Mouse (Mus musculus) heart, embryonic 14.5 days (tissue): Measurements from ENCODE around the gene Larp4b. TPM values are rescaled to one million over a fixed set of nuclear protein-coding genes. Genes with fewer than 3 reads are reported as not detected.

Experiments used
- ATAC-seq: fragments of 200-750 bp; cut with Nextera tagmentation; 2 replicates; pipeline ENCODE4 v1.8.0; 2017; ENCODE audit warnings: low read depth, moderate TSS enrichment; ENCODE audit not compliant: insufficient number of reproducible peaks, insufficient read depth, low FRiP score
- H3K27ac ChIP-seq, 2 experiments: fragments of 200-500 bp in 1 of 2; fragments of 300-500 bp in 1 of 2; sonication (generic) in 1 of 2; replicated peaks in 1 of 2; 2 replicates each; pipeline ENCODE4 v1.5.1; 2012 to 2014; ENCODE audit warnings: low read depth in 2 of 2, low read length in 2 of 2, control low read depth in 1 of 2, mild to moderate bottlenecking in 1 of 2, mixed read lengths in 1 of 2; ENCODE audit not compliant: control insufficient read depth in 1 of 2, insufficient read depth in 1 of 2
- H3K27me3 ChIP-seq: fragments of 300-500 bp; sonication (generic); 2 replicates; pipeline ENCODE4 v1.6.1; 2014; ENCODE audit warnings: mild to moderate bottlenecking, low read length, control low read depth; ENCODE audit not compliant: control insufficient read depth, insufficient read depth
- H3K36me3 ChIP-seq: fragments of 300-500 bp; sonication (generic); 2 replicates; pipeline ENCODE4 v1.6.1; 2014; ENCODE audit warnings: mild to moderate bottlenecking, control low read depth, low read length, mixed read lengths; ENCODE audit not compliant: control insufficient read depth, insufficient read depth
- H3K4me1 ChIP-seq, 2 experiments: fragments of 200-500 bp in 1 of 2; fragments of 300-500 bp in 1 of 2; sonication (generic) in 1 of 2; 2 replicates each; pipeline ENCODE4 v1.6.1; 2012 to 2014; ENCODE audit warnings: low read length in 2 of 2, control low read depth in 1 of 2, mixed read lengths in 1 of 2; ENCODE audit not compliant: control insufficient read depth in 2 of 2, insufficient read depth in 2 of 2
- H3K4me2 ChIP-seq: fragments of 300-500 bp; sonication (generic); 2 replicates; pipeline ENCODE4 v1.6.1; 2014; ENCODE audit warnings: mild to moderate bottlenecking, low read length
- H3K4me3 ChIP-seq, 2 experiments: fragments of 200-500 bp in 1 of 2; fragments of 300-500 bp in 1 of 2; sonication (generic) in 1 of 2; 2 replicates each; pipeline ENCODE4 v1.5.1; 2012 to 2014; ENCODE audit warnings: low read length in 2 of 2, mild to moderate bottlenecking in 2 of 2, control low read depth in 1 of 2, low read depth in 1 of 2, moderate library complexity in 1 of 2; ENCODE audit not compliant: control insufficient read depth in 1 of 2, insufficient read depth in 1 of 2
- H3K9ac ChIP-seq: fragments of 300-500 bp; sonication (generic); 2 replicates; pipeline ENCODE4 v1.6.1; 2014; ENCODE audit warnings: mild to moderate bottlenecking, low read length
- H3K9me3 ChIP-seq: fragments of 300-500 bp; sonication (generic); 2 replicates; pipeline ENCODE4 v1.6.1; 2016; ENCODE audit warnings: low read length, control low read depth; ENCODE audit not compliant: control insufficient read depth
- WGBS: fragments of 180-500 bp; shearing (Covaris S2); extraction: QIAGEN DNeasy Blood & Tissue Kit; methylation state at CpG from one replicate; pipeline ENCODE4 v1.1.7; 2014; 5-methylcytosine and 5-hydroxymethylcytosine counted together
- polyA plus RNA-seq: library from polyadenylated mRNA; unstranded; fragments of >200 nt; fragmentation: Nextera tagmentation; extraction: Ambion mirVana; gene quantifications from 2 replicates; pipeline ENCODE4 v1.2.1, GENCODE M21; 2014

Larp4b gene
- polyA plus RNA-seq, 1 experiment from 2014 or later, result 36.1 TPM

DNA sequence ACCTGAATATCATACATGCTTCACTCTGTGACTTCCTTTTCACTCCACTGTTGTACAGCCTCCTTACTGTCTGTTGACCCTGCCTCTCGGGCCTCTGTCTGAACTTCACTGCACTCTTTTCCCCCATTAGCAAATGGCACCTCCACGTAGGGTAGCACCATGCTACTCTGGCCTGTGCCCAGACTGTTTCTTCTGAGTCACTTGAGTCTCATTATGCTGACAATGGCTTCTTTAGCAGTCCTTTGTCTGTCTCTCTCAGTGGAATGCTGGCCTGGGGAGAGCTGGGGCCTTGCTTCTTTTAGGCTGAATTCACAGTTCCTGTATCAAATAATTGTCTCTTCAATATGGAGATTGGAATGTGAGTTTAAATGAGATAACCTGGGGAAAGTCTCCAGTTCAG, 48.7 kb downstream of the Larp4b start:
- Histone ChIP-seq H3K36me3 (peaks cover 94% of the 10 kb centered on the region), H3K9ac (no peak overlapping the region), H3K4me2 (no peak overlapping the region), H3K27me3 (no peaks in the 10 kb centered on the region), H3K4me1 (peaks cover 2 to 6% of the 10 kb centered on the region in 2 experiments; a peak in 3 of 4 replicates), H3K4me3 (no peak overlapping the region), H3K27ac (no peak overlapping the region), H3K9me3 (no peaks in the 10 kb centered on the region)
- ATAC-seq, result no peak
- 71% methylated on average over 2 of the region's 2 CpGs for WGBS

- H3K27me3 ChIP-seq, result no peaks in the 10 kb centered on the region
- ATAC-seq, result no peak
- no peak overlapping the region for H3K4me3 ChIP-seq
- 0 out of 4 replicates have a peak, but pooled peaks cover 0 to 3% of the 10 kb centered on the region in 2 experiments for H3K4me1 ChIP-seq
- no peaks in the 10 kb centered on the region for H3K9me3 ChIP-seq
- peaks cover 93% of the 10 kb centered on the region for H3K36me3 ChIP-seq
- H3K27ac ChIP-seq, result no peak overlapping the region
- no peak overlapping the region for H3K9ac ChIP-seq
- 73% methylated on average over 2 of the region's 2 CpGs for WGBS
- no peak overlapping the region for H3K4me2 ChIP-seq
Observed at GRCm38 (mm10) chr13:9148830-9149229, 55.1 kb downstream of the Larp4b start.

DNA sequence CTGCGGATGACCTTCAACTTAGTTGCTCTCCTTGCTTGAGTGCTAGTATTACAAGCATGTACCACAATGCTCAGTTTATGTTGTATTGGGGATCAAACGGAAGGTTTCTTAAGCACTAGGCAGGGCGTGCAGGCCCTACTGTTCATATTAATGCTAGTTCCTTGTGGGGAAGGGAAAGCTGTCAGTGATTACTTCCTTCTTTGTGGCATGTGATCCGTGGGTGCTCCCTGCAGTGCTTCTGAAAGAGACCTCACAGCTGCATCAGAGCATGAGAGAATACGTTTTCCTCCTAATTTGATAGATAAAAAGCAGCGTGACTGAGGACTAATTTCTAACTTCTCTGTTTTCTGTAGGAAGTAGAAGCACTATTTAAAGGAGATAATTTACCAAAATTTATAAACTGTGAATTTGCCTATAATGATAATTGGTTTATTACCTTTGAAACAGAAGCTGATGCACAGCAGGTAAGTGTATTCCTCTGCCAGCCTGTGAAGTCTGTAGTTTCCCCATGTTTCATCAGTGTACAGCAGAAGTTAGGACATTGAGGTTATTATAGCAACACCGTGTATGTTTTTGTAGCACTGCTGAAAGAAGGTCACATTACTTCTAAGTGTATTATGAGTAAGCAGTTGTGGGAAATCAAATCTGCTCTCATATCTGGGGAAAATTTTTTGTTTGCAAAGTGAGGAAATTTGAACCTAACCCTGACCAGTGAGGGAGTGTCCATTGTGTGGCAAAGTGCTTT, 56.0 kb downstream of the Larp4b start:
- H3K36me3 ChIP-seq, result peaks cover 93% of the 10 kb centered on the region

DNA sequence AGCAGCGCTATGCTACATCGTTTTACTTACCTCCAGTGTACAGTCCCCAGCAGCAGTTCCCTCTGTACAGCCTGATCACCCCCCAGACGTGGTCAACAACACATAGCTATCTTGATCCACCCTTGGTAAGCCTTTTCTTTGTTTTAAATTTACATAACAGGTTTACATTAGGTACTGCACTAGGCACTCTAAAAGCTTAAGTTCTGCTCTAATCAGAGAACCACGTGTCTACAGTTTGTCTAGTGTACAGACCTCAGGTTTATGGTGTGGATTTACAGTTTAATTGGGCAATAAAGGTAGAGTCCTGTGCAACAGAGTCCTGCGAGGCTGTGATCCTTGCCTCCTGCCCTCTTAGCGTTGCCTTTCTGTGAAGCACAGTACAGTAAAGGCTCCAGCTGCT, 57.4 kb downstream of the Larp4b start:
- Histone ChIP-seq H3K9me3 (no peaks in the 10 kb centered on the region), H3K4me1 (0 out of 4 replicates have a peak, but pooled peaks cover 0 to 3% of the 10 kb centered on the region in 2 experiments), H3K36me3 (peaks cover 90% of the 10 kb centered on the region), H3K9ac (no peak overlapping the region), H3K4me2 (no peak overlapping the region), H3K27ac (no peak overlapping the region), H3K27me3 (no peaks in the 10 kb centered on the region), H3K4me3 (no peak overlapping the region)
- WGBS, result 87% methylated on average over 6 of the region's 6 CpGs
- no peak for ATAC-seq

More for the DNA sequence above, 56.0 kb downstream of the Larp4b start:
- no peak overlapping the region for H3K4me3 ChIP-seq
- no peak for ATAC-seq
- no peak overlapping the region for H3K27ac ChIP-seq
- H3K27me3 ChIP-seq, result no peaks in the 10 kb centered on the region
- H3K9me3 ChIP-seq, result no peaks in the 10 kb centered on the region
- 0 out of 4 replicates have a peak, but pooled peaks cover 0 to 3% of the 10 kb centered on the region in 2 experiments for H3K4me1 ChIP-seq
- no peak overlapping the region for H3K4me2 ChIP-seq
- no peak overlapping the region for H3K9ac ChIP-seq
- 80% methylated on average over 7 of the region's 7 CpGs for WGBS

DNA sequence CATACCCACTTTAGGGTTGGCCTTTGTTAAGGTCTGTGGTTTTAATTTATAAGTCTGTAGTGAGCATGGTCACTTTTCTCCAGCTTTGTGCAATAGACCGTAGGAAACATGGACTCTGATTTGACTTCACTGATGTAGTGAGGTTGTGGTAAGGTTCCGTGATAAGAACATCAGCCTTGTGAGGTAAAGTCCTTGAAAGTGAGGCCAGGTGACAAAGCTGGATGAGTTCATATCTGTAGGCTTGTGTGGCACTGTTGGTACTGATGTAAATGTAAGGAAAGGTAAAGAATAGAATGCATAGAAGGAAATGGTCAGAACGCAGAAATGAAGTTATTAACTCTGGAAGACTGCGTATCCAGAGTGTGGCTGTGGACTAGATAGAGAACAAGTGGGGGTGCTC, 57.9 kb downstream of the Larp4b start:
- 0 out of 4 replicates have a peak, but pooled peaks cover 0 to 3% of the 10 kb centered on the region in 2 experiments for H3K4me1 ChIP-seq
- no peak for ATAC-seq
- H3K27ac ChIP-seq, result no peak overlapping the region
- H3K27me3 ChIP-seq, result no peaks in the 10 kb centered on the region
- no peaks in the 10 kb centered on the region for H3K9me3 ChIP-seq
- 98% methylated on average over 4 of the region's 4 CpGs for WGBS
- peaks cover 90% of the 10 kb centered on the region for H3K36me3 ChIP-seq
- H3K4me2 ChIP-seq, result no peak overlapping the region
- H3K4me3 ChIP-seq, result no peak overlapping the region
- H3K9ac ChIP-seq, result no peak overlapping the region

GRCm38 (mm10) chr13:9152267-9152666, 58.6 kb downstream of the Larp4b start:
- WGBS, result 68% methylated on average over 2 of the region's 2 CpGs

GRCm38 (mm10) chr13:9153803-9154202, 60.1 kb downstream of the Larp4b start:
- H3K27ac ChIP-seq, result no peak overlapping the region
- WGBS, result 85% methylated on average over 9 of the region's 9 CpGs
- 0 out of 4 replicates have a peak, but pooled peaks cover 0 to 1% of the 10 kb centered on the region in 2 experiments for H3K4me1 ChIP-seq
- no peak overlapping the region for H3K4me2 ChIP-seq
- no peak for ATAC-seq
- no peak overlapping the region for H3K4me3 ChIP-seq
- no peaks in the 10 kb centered on the region for H3K9me3 ChIP-seq
- H3K27me3 ChIP-seq, result no peaks in the 10 kb centered on the region
- H3K36me3 ChIP-seq, result peaks cover 92% of the 10 kb centered on the region
- H3K9ac ChIP-seq, result no peak overlapping the region

More at GRCm38 (mm10) chr13:9152267-9152666, 58.6 kb downstream of the Larp4b start:
- ATAC-seq, result no peak
- H3K4me1 ChIP-seq, result 0 out of 4 replicates have a peak, but pooled peaks cover 0 to 3% of the 10 kb centered on the region in 2 experiments
- peaks cover 90% of the 10 kb centered on the region for H3K36me3 ChIP-seq
- no peaks in the 10 kb centered on the region for H3K9me3 ChIP-seq
- no peak overlapping the region for H3K4me2 ChIP-seq
- no peak overlapping the region for H3K27ac ChIP-seq
- no peaks in the 10 kb centered on the region for H3K27me3 ChIP-seq
- H3K9ac ChIP-seq, result no peak overlapping the region
- H3K4me3 ChIP-seq, result no peak overlapping the region
